Mouse (Mus musculus) megakaryocyte, embryonic 14.5 days (primary cell): ENCODE data around the gene Glrp1.

ENCODE experiments used
- FLI1 ChIP-seq: IDR thresholded peaks from 2 replicates; pipeline ENCODE4 v1.6.1; 2012; ENCODE audit warnings: low read length, inconsistent platforms, mixed read lengths
- GATA1 ChIP-seq: IDR thresholded peaks from 3 replicates; pipeline ENCODE4 v1.6.1; 2012; ENCODE audit warnings: mixed read lengths, low read length, inconsistent platforms, borderline replicate concordance

- TF ChIP-seq GATA1 = no peak
- TF ChIP-seq FLI1 = no peak
Observed at GRCm38 (mm10) chr1:88525622-88526021, 15.8 kb upstream of the Glrp1 start.
